Mouse (Mus musculus) kidney, adult 2 months (tissue): ENCODE measurements around the gene Mcm3.

ENCODE experiments used
- CTCF ChIP-seq: fragments of 200-500 bp; conservative IDR thresholded peaks from 2 replicates; pipeline ENCODE4 v1.5.1; 2011; ENCODE audit warnings: low read depth, mild to moderate bottlenecking, control low read depth, low read length, moderate library complexity, mixed read lengths; ENCODE audit not compliant: insufficient read depth, insufficient read length
- POLR2A ChIP-seq: fragments of 200-500 bp; IDR thresholded peaks from one replicate; pipeline ENCODE4 v1.6.1; 2011; ENCODE audit warnings: low read depth, low read length, control low read depth

GRCm38 (mm10) chr1:20825036-20825435, 4.9 kb upstream of the Mcm3 start:
- TF ChIP-seq CTCF: no peak
- TF ChIP-seq POLR2A: no peak
